Mouse (Mus musculus): Measurements from ENCODE around the gene Prr5. TPM values are rescaled to one million over a fixed set of nuclear protein-coding genes. Genes with fewer than 3 reads are reported as not detected.
A peak's percentile ranks its signal among the peaks of the same experiment; 100 is the strongest.

The Prr5 gene
- polyA plus RNA-seq, 1 experiment from 2014 or later: 33.1 TPM

DNA sequence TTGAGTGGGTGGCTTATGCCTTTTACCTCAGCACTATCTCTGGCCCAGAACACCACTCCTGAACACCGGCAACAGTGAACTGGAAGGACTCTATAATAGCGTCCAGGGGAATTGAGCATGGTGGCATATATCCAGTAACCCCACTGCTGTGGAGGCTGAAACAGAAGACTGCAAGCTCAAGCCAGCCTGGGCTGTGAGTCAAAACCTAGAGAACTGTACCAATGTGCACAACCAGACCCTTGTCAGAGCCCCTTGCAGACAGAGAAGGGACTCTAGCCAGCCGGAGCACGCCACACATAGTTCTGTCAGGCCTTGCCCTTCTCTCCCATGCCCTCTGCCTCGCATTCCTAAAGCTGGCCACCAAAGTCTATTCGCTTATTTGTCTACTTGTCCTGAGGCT lies 28.7 kb upstream of the Prr5 start:
- H3K27ac ChIP-seq: peak overlapping the region; percentile 89; the same call in 1 of the 2 replicates
- no peaks in the 10 kb centered on the region for H3K27me3 ChIP-seq (ENCODE audit: insufficient read depth, poor library complexity, severe bottlenecking)
- H3K4me3 ChIP-seq: no peak overlapping the region
- peaks cover 59% of the 10 kb centered on the region for H3K4me1 ChIP-seq
- no peak for DNase-seq (ENCODE audit: low spot score)
- 77% methylated on average over 6 of the region's 6 CpGs for WGBS
- H3K36me3 ChIP-seq: no peaks in the 10 kb centered on the region
- H3K9me3 ChIP-seq: no peaks in the 10 kb centered on the region

DNA sequence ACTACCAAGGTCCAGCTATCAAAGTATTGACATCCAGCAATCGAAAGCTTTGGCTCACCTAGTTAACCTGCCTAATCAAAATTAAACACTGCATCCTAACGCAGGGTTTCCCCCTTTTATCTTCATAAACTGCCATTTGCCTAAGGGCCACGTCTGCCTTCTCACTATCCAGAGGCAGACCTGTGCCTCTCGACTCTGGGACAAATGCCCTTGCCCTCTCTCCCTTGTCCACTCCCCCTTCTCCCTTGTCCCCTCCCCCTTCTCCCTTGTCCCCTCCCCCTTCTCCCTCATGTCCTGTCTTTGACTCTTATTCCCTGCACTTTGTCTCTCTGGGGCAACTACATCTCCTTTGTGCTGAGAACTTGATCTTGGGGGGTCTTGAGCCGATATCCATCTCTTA lies 28.3 kb upstream of the Prr5 start:
- H3K36me3 ChIP-seq: no peaks in the 10 kb centered on the region
- H3K4me3 ChIP-seq: no peak overlapping the region
- WGBS: 47% methylated on average over 5 of the region's 5 CpGs
- no peak for DNase-seq (ENCODE audit: low spot score)
- H3K27me3 ChIP-seq (ENCODE audit: insufficient read depth, poor library complexity, severe bottlenecking): no peaks in the 10 kb centered on the region
- H3K9me3 ChIP-seq: no peaks in the 10 kb centered on the region
- peaks cover 59% of the 10 kb centered on the region for H3K4me1 ChIP-seq
- H3K27ac ChIP-seq: peak overlapping the region; percentile 89; the same call in 1 of the 2 replicates

DNA sequence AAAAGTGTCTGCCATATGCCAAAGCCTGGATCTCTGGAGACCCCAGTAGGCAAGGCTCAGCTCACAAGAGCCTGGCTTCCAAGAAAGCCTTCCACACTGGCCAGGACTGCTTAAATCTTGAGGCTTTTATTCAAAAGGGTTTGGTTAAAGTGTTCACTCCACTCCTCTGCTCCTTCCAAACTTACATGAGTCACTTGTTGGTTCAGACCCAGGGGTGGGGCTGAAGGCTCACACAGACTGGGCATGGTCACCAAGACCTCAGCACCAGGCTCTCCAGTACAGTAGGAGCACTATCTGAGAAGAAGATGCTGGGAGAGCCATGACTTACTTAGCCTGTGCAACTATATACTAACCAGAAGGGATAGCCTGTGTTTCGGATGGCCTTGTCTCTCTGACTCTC lies 27.5 kb upstream of the Prr5 start:
- no peak overlapping the region for H3K4me3 ChIP-seq
- peak overlapping the region; percentile 78 for H3K27ac ChIP-seq
- 85% methylated on average over 1 of the region's 1 CpGs for WGBS
- no peaks in the 10 kb centered on the region for H3K27me3 ChIP-seq (ENCODE audit: insufficient read depth, poor library complexity, severe bottlenecking)
- H3K4me1 ChIP-seq: peaks cover 59% of the 10 kb centered on the region
- H3K36me3 ChIP-seq: no peaks in the 10 kb centered on the region
- DNase-seq (ENCODE audit: low spot score): no peak
- no peaks in the 10 kb centered on the region for H3K9me3 ChIP-seq

DNA sequence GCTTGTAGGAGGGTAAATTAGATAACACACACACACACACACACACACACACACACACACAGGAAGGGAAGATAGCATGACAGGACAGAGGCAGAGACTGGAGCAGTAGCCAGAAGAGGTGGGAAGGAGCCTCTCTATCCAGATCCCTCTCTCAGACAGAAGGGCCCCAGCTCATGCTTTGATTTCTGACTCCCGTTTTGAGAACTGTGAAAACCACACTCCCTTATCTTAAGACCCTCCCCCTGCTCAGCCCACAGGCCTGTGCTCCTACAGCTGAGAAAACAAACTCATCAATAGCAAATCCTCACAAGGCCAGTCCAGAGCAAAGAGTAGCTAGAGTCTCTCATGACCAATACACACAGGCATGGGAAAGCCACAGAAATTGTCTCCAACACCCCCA lies 26.2 kb upstream of the Prr5 start:
- peak overlapping the region; percentile 78 for H3K27ac ChIP-seq
- no peak overlapping the region for H3K4me3 ChIP-seq
- H3K4me1 ChIP-seq: peaks cover 60% of the 10 kb centered on the region
- 0 out of 2 replicates have a peak, but pooled peaks cover 4% of the 10 kb centered on the region for H3K9me3 ChIP-seq
- 0% methylated on average over 1 of the region's 1 CpGs for WGBS
- no peaks in the 10 kb centered on the region for H3K27me3 ChIP-seq (ENCODE audit: insufficient read depth, poor library complexity, severe bottlenecking)
- H3K36me3 ChIP-seq: no peaks in the 10 kb centered on the region
- no peak for DNase-seq (ENCODE audit: low spot score)

DNA sequence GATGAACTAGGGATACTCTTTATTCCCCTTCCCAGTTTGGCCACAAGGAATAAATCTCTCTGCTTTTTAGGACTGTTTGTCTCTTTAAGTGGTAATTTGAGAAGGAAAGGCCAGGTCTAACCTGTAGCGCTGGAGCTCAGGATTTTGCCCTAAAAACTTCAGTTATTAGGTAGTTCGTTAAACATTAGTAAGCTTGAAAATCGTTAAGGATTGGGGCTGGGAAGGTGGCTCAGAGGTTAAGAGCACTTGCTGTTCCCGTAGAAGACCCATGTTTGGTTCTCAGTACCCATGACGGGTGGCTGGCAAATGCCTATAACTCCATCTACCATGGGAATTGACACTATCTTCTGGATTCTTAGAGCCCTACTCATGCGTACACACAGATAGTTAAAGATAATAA lies 17.9 kb upstream of the Prr5 start:
- Histone ChIP-seq H3K4me3 (no peak overlapping the region), H3K9me3 (0 out of 2 replicates have a peak, but pooled peaks cover 4% of the 10 kb centered on the region), H3K27me3 (ENCODE audit: insufficient read depth, poor library complexity, severe bottlenecking) (no peaks in the 10 kb centered on the region), H3K4me1 (peaks cover 25% of the 10 kb centered on the region), H3K27ac (no peak overlapping the region), H3K36me3 (no peaks in the 10 kb centered on the region)
- WGBS: 79% methylated on average over 6 of the region's 6 CpGs
- no peak for DNase-seq (ENCODE audit: low spot score)

DNA sequence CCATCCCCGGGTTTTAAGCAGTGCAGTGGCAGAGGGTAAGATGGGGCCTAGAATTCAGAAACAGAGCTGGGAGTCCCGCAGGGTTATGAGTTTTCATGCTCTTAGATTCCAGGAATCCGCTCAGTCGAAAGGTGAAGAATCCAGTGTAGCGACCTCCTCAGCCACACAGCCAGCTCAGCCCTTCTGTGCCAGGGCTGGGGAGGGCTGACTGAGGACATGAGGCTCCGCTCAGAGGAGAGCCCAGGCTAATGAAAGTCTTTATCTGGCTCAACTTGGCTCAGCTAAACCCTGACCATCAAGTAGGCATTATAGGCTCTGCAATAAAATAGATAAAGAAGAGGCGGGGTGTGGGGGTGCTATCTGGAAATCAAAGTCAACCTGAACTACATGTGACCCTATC lies 16.3 kb upstream of the Prr5 start:
- Histone ChIP-seq H3K4me1 (peaks cover 29% of the 10 kb centered on the region), H3K9me3 (no peaks in the 10 kb centered on the region), H3K27me3 (ENCODE audit: insufficient read depth, poor library complexity, severe bottlenecking) (peaks cover 5% of the 10 kb centered on the region; the same call in 1 of the 2 replicates), H3K27ac (peak overlapping the region; percentile 91; the same call in 1 of the 2 replicates), H3K36me3 (no peaks in the 10 kb centered on the region), H3K4me3 (no peak overlapping the region)
- no peak for DNase-seq (ENCODE audit: low spot score)
- WGBS: 84% methylated on average over 7 of the region's 7 CpGs

DNA sequence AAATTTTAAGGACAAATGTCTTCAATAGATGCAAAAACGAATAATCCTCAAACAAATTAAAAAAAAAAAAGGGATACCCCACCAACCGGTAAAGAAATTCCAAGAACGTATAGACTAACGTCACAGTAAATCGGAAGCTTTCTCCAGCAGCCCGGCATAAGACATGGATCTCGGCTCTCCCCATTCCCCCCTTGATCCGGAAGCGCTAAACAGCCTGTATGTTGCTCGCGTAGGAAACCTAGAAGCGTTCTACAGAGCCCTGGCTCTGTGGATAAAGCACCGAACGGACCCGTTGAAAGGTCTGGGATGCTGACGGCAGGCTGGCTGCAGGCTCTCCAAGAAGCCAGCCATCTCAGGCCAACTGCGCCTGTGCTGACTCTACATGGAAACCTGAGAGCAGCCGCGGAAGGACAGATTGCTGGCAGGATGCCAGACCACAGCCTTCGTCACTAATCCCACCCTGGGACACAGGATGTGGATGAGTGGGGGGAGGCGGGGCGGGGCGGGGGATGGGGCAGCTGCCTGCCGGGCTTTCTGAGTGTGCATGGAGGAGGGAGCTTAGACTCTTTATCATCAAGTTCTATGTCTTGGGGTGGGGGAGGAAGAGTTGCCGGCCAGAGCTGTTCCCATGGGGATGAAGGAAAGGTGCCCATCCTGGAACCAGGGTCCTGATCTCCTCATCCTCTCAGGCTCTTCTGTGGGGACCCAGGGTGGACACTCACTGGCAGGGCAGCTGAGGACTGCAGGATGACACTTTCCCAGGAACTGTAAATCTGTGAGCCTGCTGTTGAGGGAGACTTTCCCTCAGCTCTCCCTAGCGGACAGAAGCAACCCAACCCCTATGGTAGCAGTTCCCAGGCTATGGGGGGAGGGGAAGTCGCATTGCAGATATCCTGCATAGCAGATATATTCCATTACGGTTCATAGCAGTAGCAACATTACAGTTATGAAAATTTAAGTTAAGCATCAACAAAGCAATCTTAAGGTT lies 15.1 kb upstream of the Prr5 start:
- Histone ChIP-seq H3K4me1 (peaks cover 27% of the 10 kb centered on the region), H3K36me3 (no peaks in the 10 kb centered on the region), H3K27ac (peak overlapping the region; percentile 91), H3K9me3 (no peaks in the 10 kb centered on the region), H3K4me3 (peak overlapping the region; percentile 58), H3K27me3 (ENCODE audit: insufficient read depth, poor library complexity, severe bottlenecking) (peaks cover 8% of the 10 kb centered on the region; the same call in 1 of the 2 replicates)
- WGBS: 3% methylated on average over 28 of the region's 28 CpGs
- peak; percentile 97 for DNase-seq (ENCODE audit: low spot score)

DNA sequence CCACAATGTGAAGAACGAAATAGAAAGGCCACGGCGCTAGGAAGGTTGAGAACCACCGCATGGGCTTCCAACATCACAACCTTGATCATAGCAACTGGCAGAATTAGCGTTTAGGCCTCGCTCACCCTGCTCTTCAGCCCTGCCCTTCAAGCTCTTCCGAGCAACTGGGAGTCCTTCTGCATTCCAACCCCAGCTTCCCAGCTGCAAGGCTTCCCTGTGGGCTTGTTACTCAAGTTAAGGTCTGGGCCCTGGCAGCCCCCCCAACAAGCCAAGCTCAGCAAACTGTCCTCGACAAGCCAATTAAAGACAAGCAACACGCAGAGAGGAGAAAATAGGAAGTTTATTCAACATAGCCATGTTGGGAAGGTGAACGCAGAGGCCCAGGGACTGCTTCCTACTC lies 14.4 kb upstream of the Prr5 start:
- no peak for DNase-seq (ENCODE audit: low spot score)
- no peaks in the 10 kb centered on the region for H3K36me3 ChIP-seq
- peaks cover 8% of the 10 kb centered on the region; the same call in 1 of the 2 replicates for H3K27me3 ChIP-seq (ENCODE audit: insufficient read depth, poor library complexity, severe bottlenecking)
- H3K4me1 ChIP-seq: peaks cover 27% of the 10 kb centered on the region
- H3K9me3 ChIP-seq: no peaks in the 10 kb centered on the region
- H3K27ac ChIP-seq: peak overlapping the region; percentile 91
- peak overlapping the region; percentile 58; the same call in 1 of the 2 replicates for H3K4me3 ChIP-seq
- WGBS: 38% methylated on average over 10 of the region's 10 CpGs

DNA sequence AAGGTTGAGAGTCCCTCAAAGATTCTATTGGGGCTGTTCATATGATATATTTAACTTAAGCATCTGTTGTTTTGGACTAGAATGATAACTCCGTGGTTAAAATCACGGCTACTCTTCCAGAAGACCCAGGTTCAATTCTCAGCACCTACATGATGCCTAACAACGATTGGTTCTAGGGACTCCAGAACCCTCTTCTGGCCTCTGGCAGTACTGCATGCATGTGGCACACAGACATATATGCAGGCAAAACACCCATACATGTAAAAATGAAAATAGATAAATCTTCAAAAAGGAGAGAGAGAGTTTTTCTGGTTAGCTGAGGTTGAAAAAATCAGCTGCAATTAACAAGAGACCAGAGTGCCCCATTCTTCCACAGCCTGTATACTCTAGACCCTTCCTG lies 12.7 kb upstream of the Prr5 start:
- DNase-seq (ENCODE audit: low spot score): no peak
- Histone ChIP-seq H3K4me1 (peaks cover 27% of the 10 kb centered on the region), H3K4me3 (no peak overlapping the region), H3K36me3 (no peaks in the 10 kb centered on the region), H3K9me3 (no peaks in the 10 kb centered on the region), H3K27me3 (ENCODE audit: insufficient read depth, poor library complexity, severe bottlenecking) (peaks cover 8% of the 10 kb centered on the region; the same call in 1 of the 2 replicates), H3K27ac (no peak overlapping the region)
- 88% methylated on average over 3 of the region's 3 CpGs for WGBS

DNA sequence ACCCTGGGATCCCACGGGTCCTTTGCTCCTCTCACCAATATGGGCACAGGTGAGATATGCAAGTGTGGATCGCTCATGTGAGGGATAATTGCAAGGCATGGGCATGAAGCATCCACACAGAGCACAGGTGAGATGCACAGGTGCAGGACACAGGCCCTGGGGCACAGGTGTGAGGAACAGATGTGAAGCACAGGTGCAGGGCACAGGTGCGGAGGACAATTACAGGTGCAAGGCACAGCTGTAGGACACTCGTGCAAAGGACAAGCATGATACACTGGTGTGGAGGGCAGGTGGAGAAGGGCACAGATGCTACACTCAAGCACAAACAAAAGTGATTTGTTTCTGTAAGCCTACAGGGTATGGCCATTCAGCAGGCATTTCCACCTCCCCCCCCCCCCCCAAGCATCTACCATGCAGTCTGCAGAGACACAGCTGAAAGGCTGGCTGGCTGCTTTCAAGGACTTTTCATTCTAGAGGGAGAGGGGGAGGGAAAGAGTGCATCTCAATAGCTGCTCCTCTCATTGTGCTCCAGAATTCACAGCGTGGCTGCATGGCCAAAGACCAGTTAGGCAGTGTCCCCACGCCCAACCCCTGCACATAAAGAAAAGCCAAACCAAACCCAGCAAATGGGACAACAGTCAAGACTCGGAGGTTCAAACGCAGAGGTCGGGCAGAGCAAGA lies 11.9 kb upstream of the Prr5 start:
- no peaks in the 10 kb centered on the region for H3K36me3 ChIP-seq
- H3K4me1 ChIP-seq: peaks cover 29% of the 10 kb centered on the region
- no peak overlapping the region for H3K4me3 ChIP-seq
- H3K27me3 ChIP-seq (ENCODE audit: insufficient read depth, poor library complexity, severe bottlenecking): peaks cover 8% of the 10 kb centered on the region; the same call in 1 of the 2 replicates
- no peaks in the 10 kb centered on the region for H3K9me3 ChIP-seq
- DNase-seq (ENCODE audit: low spot score): no peak
- H3K27ac ChIP-seq: no peak overlapping the region
- WGBS: 69% methylated on average over 9 of the region's 9 CpGs

DNA sequence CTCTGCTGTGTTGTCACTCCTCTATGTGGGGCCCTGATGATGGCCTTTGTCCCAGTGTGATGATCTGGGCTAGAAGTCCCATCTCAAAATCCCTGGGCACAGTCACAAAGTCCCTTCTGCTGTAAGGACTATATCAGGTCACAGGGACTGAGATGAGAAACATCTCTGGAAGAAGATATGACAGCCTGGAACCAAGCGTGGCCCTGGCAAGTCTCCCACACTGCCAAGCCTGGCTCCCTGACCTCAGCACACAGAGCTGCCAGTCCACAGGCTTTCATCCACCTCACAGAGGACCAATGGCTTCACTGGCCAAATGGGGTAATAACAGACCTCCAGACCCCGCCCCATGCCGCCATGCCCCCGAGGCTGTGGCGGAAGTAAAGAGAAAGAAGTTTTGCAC lies 10.8 kb upstream of the Prr5 start:
- Histone ChIP-seq H3K9me3 (no peaks in the 10 kb centered on the region), H3K27me3 (ENCODE audit: insufficient read depth, poor library complexity, severe bottlenecking) (peaks cover 11% of the 10 kb centered on the region)
- WGBS: 88% methylated on average over 5 of the region's 5 CpGs

DNA sequence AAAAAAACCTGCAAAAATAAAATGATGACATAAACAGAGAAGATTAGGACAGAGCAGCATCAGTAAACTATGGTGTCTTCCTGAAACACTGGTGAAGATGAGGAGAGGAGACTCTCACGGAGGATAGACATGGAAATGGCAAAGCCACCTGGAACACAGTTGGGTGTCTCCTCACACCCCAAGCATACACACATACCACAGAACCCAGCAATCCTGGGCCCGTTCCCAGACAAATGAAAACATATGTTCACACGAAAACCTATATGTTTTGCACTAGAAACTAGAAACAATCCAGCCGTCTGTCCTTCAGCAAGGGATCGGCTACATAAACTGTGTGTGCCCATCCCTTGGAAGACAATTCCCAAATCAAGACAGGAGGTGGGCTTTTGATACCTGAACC lies 9.6 kb upstream of the Prr5 start:
- H3K9me3 ChIP-seq: no peaks in the 10 kb centered on the region
- 81% methylated on average over 5 of the region's 5 CpGs for WGBS

More for the DNA sequence above, 10.8 kb upstream of the Prr5 start:
- DNase-seq (ENCODE audit: low spot score): no peak
- Histone ChIP-seq H3K27ac (no peak overlapping the region), H3K4me3 (no peak overlapping the region), H3K4me1 (peaks cover 40% of the 10 kb centered on the region), H3K36me3 (no peaks in the 10 kb centered on the region)

DNA sequence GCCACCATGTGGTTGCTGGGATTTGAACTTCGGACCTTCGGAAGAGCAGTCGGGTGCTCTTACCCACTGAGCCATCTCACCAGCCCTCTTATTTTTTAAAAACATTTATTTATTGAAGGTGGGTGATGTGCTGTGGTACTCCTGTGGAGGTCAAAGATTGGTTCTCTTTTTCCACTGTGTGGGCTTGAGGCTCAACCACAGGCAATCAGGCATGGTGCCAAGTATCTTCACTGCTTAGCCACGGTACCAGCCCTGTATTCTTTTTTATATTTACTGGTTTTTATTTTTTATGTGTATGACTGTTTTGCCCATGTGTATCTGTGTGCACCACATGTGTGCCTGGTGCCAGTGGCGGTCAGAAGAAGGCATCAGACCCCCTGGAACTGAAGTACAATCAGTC lies 8.1 kb upstream of the Prr5 start:
- H3K4me1 ChIP-seq: peaks cover 37% of the 10 kb centered on the region
- no peak overlapping the region for H3K4me3 ChIP-seq
- H3K27me3 ChIP-seq (ENCODE audit: insufficient read depth, poor library complexity, severe bottlenecking): peaks cover 31% of the 10 kb centered on the region
- WGBS: 91% methylated on average over 5 of the region's 5 CpGs
- DNase-seq (ENCODE audit: low spot score): no peak
- H3K9me3 ChIP-seq: no peaks in the 10 kb centered on the region
- H3K27ac ChIP-seq: no peak overlapping the region
- H3K36me3 ChIP-seq: no peaks in the 10 kb centered on the region

More for the DNA sequence above, 9.6 kb upstream of the Prr5 start:
- DNase-seq (ENCODE audit: low spot score): no peak
- Histone ChIP-seq H3K36me3 (no peaks in the 10 kb centered on the region), H3K4me1 (peaks cover 36% of the 10 kb centered on the region), H3K4me3 (no peak overlapping the region), H3K27ac (no peak overlapping the region), H3K27me3 (ENCODE audit: insufficient read depth, poor library complexity, severe bottlenecking) (peaks cover 23% of the 10 kb centered on the region)

Measured in heart, embryonic 10.5 days (tissue).